Mouse (Mus musculus): ENCODE data around the gene Taf5l.
"Not testable (repeated sequence)": the region's sequence is repeated elsewhere in the genome, so short reads cannot be mapped to it uniquely, and the experiment has no call there.

Gene Taf5l

DNA sequence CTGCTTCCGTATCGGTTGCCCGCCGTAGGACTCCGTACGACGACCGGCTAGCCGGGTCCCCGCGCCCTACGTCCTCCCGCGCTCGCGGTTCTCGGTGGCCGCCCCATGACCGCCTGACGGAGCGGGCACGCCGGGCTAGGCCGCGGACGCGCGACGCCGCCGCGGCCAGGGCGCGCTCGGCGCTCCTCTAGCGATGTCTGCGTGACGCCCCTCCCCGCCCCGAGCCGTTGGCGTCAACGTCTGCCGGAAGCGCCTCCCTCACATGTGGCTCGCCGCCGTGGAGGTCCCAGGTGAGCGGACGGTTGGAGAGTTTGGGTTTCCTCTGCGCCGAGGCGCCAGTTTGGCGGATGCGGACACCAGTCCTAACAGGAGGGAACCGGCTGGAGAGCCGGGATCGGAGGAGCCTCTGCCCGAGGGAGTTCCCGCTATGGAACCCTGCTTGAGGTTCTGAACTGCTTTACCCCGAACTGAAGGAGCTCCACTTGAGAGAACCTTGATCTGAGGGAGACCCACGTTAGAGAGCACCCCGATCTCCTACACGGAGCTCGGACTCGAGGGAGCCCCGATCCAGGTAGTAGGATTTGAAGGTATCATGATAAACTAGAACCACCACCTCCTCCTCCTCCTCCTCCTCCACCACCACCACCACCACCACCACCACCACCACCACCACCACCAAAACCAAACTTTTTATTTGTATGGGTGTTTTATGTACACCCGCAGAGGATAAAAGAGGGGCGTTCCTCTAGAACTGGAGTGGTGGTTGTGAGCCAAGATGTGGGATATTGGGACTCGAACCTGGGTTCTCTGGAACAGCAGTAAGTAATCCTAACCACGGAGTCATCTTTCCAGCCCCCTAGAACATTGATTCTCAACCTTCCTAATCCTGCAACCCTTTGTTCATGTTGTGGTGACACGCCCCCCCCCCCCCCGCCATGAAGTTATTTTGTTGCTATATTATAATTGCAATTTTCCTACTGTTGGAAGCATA, at the start of gene Taf5l, which contains the start of gene Urb2:
Gene Taf5l (minus strand): TSS at position 161 of the 991 bp plus-strand sequence.
Gene Urb2 (plus strand): TSS at position 272 of the 991 bp plus-strand sequence.
- peak; percentile 95 to 96 for DNase-seq (ENCODE audit: low spot score in 2 of 2)

DNA sequence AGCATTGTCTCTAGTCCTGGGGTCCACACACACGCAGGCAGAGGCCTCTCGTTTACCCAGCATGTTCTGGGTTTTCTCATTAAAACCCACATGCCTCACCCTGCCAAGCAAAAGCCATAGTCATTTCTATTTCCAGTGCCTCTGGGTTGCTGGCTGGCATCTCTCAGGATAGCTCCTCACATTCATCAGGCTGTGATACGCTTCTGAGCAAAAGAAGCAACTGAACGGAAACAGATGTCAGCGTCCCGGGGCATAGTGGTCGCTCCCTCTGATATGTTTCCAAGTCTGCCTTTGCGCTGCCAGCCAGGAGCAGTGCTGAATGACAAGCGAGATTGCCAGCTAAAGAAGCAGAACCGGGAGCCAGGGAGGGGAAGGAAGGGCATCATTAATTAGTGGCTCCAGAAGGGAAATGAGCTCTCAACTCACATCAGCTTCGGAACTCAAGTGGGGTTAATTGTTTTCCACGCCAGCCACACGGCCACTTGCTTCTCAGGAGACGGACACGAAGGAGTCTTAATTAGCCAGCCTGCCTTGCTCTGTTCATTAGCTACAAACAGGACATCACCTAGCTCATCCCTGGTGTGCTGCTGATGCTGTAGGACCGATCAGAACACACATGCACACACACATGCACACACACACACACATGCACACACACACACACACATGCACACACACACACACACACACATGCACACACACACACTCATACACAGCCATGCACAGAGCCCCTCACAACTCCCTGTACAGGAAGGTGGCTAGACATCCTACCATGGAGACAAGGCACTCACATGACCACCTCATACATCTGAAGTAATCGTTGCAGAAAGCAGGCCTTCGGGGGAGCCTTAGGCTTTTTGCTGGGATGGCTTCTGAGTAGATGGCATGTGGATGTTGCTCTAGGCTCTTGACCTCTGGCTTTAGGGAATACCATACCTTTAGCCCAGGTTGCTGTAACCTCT, 49.4 kb upstream of the Taf5l start:
- DNase-seq (ENCODE audit: low spot score in 2 of 2) = no peak

DNA sequence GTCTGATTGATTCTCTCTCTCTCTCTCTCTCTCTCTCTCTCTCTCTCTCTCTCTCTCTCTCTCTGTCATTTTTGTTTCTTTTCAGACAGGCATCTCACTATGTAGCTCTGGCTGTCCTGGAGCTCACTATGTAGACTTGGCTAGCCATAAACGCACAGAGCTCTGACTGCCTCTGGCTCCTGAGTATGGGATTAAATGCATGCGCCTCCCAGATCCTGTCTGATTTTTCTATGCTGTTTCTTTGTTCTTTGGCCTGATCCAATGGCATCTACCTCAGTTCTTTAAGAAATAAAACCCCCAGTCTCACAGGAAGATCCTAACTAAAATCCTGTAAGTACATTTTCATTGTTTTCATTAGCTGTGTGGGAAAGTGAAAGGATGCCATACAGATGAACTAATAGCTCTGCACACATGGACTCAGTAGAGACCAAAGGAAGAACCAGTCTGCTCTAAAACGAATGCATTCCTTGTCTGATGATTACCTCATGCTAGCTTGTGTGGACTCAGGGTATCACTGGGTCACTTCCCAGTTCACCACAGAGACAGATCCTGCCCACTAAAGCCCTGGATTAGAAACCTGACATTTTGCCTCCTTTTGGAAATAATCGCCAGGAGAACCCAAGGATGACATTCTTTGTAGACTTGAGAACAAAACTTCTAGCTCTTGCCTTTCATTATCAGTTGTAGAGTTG, 46.0 kb upstream of the Taf5l start:
- no peak for DNase-seq (ENCODE audit: low spot score in 2 of 2)

DNA sequence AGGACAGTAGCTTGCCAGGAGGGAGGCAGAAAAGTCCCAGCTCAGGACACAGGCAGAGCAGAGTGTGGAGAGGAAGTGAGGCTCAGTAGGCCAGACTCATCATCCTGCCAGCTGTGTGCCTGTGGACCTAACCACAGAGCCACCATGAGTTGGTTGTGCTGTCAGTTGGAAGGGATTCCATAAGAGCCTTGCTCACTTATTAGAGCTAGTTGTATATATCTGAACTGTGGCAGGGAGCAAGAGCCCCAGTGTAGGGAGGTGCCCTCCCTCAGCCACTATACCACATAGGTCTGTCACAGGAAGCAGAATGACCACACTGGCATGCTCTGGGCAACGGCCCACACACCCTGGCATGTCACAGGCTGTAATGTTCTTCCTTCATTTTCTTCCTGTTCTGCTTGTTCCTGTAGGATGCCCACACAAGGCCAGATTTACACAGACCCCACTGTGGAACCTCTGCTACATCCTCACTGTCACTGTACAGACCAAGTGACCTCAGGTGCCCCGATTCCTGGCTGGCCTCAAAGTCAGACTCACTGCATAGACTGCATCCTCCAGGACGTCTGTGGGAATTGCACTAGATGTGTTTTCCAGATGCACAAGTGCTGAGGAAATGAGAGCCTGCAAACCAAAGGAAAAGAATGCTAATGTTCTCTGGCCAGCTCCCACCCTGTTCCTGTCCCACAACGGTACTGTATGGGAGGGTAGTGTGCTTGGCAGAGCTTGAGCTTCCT, 45.3 kb upstream of the Taf5l start:
- DNase-seq (ENCODE audit: low spot score in 2 of 2) = no peak

DNA sequence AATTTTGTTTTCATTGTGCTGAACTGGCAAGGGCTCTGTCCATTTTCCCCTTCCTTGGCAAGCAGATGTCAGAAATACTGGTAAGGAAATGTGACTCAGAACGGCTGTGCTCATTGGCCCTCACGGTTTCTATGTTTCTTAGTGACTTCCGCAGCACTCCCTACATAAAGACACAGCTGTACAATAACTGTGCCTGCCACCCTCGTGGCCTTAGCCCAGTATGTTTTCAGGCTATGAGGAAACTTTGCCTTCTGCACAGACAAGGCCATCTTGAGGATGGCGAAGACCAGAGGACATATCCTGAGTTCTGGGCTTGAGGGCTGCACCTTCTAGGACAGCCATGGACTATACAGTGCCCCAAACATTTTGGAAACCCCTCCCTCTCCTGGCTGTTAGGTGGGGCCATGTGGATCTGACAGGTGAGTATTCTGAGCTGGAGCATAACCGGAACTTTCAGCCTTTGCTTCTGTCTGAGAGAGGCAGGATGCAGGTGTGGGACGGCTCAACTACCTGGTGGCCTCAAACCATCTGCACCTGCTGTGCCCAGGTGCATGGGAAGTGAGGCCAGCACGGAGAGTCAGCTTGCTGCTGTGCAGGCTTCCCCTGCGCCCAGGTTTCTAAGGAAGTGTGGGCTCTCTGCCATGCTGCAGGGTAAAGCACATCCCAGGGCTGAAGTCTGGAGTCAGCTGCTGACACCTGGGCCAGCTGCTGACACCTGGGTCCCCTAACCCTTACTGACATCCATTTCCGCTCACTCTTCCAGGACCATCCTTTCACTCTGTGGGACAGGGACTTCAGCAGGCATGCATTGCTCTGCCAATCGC, 35.8 kb upstream of the Taf5l start:
- DNase-seq (ENCODE audit: low spot score in 2 of 2) = no peak

DNA sequence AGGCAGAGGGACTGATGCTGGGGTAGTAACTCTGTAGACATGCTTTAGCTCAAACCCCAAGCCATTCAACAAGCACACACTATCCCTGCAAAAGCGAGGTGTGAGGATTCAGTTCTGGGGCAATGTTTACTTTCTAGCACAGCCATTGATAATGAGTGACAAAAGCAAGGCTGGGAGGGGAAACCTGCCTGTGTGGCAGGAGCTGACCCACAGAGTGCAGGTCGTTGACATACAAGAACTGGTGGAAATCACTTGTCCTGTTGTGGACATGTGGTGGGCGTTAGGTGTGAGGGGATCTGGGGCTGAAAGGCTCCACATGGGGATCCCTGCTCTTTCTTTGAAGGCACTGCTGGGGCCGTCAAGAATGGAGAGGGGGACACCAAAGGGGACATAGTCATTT, 31.4 kb upstream of the Taf5l start:
- no peak for DNase-seq (ENCODE audit: low spot score in 2 of 2)

DNA sequence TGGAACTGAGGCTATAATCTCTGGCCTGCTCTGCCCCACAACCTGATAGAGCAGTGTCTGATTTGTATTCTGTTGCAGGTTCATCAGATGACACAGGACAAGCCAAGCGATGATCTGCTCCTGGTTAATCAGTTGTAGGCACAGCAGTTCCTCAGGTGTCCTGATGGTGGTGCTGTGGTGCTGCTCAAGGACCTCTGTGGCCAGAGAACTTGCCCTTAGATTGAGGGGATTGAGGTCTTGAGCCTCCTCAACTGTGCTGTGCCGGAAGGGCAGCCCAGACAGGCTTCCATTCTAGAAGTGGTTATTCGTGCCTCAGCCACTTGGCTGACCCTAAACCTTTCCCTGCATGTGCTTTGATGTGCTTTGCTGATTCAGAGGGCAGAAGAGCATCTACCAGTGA, 30.9 kb upstream of the Taf5l start:
- peak; percentile 56 to 78 for DNase-seq (ENCODE audit: low spot score in 2 of 2)

DNA sequence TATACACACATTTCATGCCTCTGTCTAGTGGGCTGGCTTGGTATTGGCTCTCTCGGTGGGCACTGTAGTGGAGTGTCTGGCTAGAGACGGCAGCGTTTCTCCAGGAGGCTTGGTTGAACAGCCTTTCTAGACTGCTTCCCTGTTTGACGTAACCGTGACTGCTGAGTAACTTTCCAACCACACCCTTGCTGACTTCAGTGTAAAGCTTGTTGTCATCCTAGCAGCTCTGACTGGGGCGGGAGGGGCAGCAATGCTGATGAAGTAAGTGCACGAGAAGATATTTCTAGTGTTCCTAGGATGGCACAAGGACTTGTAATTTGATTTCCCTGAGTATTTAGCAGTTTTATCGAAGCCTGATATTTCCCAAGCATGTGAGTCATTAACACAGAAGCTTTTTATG, 24.7 kb upstream of the Taf5l start:
- no peak for DNase-seq (ENCODE audit: low spot score in 2 of 2)

DNA sequence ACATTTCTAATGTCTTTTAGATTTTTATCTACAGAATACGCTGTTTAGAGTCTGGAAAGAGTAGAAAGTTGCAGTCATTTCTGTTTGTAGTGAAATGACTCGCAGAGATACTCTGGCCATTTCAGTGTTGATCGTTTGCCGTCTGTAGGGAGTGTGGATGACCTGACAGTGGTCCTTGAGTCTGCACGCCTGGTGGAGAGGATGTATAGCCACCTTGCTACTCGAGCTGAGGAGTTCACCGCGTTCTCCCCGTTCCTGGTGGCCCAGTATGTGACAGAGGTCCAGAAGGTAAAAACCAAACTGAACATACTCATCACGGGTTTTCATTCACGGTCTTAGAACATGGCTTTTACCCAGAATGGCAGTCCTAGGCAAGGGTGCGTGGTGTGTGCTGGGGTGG, 23.7 kb upstream of the Taf5l start:
- DNase-seq (ENCODE audit: low spot score in 2 of 2) = no peak

DNA sequence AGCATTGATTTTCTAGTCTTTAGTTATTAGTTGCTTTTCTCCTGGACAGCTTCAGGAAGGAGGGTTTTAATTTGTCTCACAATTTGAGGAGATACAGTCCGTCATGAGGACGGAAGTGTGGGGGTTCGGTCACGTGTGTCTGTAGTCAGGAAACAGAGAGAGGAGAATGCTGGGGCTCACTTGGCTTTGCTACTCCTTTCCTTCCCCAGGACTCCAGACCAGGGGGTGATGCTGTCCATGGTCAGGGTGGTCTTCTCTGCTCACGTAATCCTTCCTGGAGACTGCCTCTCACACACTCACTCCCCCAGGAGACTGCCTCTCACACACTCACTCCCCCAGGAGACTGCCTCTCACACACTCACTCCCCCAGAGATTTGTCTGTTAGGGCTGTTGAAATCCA, 23.2 kb upstream of the Taf5l start:
- no peak for DNase-seq (ENCODE audit: low spot score in 2 of 2)

DNA sequence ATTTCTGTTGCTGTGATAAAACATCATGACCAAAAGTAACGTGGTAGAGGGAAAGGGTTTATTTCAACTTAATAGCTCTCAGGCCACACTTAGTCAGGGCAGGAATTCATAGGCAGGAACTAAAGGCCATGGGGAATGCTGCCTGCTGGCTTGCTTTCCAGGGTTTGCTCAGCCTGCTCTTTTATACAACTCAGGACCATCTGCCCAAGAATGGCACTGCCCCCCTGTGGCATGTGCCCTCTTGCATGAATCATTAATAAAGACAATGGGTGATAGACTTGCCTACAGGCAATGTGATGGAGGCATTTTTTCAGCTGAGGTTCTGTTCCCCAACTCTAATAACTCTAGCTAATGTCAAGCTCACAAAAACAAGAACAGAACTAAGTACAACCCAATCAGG, 21.0 kb upstream of the Taf5l start:
- DNase-seq (ENCODE audit: low spot score in 2 of 2) = no peak

DNA sequence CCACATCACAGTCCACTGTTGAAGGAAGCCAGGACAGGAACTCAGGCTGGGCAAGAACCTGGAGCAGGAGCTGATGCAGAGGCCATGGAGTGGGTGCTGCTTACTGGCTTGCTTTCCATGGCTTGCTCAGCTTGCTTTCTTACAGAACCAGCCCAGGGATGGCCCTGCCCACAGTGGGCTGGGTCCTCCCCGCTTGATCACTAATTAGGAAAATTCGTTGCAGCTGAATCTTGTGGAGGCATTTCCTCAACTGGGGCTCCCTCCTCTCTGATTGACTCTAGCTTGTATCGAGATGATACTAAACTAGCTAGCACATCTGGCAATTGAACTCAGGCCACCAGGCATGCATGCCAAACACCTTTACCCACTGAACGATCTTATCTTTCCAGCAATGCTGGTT, 18.2 kb upstream of the Taf5l start:
- DNase-seq (ENCODE audit: low spot score in 2 of 2) = no peak

DNA sequence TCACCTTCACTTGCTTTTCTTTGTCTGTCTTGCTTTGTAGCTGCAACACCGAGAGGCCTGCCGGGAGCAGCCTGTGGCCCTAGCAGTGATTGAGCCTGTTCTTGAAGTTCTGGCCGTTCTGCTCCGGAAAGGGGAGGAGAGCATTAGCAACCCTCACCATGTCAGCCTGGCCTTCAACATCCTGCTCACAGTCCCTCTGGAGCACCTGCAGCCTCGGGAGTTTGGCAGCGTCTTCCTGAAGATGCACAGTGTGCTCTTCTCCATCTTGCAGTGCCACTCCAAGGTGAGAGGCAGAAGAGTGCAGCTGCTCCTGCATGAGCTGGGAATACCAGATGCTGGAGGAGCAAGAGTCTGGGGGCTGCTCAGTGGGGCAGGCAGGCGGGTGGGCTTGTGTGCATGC, 16.9 kb upstream of the Taf5l start:
- DNase-seq (ENCODE audit: low spot score in 2 of 2) = no peak

DNA sequence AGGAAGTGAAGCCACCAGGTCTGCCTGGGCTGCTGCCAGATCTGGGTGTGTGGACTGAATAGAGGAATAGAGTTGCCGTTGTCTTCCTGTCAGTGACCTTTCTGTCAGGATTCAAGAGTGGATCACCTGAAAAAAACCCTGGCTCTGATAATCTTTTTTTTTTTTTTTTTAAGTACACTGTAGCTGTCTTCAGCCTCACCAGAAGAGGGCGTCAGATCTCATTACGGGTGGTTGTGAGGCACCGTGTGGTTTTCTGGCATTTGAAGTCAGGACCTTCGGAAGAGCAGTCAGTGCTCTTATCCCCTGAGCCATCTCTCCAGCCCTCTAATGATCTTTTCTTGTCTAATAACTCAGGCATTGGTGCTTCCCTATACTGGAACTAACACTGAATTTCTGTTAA, 12.2 kb upstream of the Taf5l start:
- no peak for DNase-seq (ENCODE audit: low spot score in 2 of 2)

DNA sequence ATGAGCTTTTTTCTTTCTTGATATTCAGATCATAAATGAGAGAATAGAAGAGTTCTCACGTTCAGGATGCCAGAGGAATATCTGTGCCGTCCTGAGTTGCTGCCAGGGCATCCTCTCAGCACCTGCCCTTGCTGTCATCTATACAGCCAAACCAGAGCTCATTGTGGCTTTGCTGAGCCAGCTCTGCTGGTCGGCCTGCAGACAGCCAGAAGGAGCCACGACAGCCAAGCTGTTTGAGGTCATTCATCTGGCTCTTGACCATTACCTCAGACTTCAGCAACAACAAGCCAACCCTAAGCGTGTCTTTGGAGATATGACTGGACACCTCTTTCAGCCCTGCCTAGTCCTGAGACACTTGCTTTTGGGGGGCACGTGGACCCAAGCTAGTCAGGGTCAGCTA, 6.6 kb upstream of the Taf5l start:
- no peak for DNase-seq (ENCODE audit: low spot score in 2 of 2)

DNA sequence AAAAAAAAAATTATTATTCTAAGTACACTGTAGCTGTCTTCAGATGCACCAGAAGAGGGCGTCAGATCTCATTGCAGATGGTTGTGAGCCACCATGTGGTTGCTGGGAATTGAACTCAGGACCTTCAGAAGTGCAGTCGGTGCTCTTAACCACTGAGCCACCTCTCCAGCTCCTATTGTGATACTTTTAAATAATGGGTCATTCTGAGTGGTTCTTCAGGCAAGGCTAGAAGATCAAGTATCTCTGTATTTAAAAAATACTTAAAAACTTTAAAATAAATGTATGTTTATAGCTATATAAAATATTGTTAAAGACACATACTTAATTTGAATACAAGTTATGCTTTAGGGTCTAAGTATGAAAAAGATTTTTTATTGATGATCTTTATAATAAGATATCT, 5.1 kb upstream of the Taf5l start:
- not testable (repeated sequence) for DNase-seq (ENCODE audit: low spot score in 2 of 2)

DNA sequence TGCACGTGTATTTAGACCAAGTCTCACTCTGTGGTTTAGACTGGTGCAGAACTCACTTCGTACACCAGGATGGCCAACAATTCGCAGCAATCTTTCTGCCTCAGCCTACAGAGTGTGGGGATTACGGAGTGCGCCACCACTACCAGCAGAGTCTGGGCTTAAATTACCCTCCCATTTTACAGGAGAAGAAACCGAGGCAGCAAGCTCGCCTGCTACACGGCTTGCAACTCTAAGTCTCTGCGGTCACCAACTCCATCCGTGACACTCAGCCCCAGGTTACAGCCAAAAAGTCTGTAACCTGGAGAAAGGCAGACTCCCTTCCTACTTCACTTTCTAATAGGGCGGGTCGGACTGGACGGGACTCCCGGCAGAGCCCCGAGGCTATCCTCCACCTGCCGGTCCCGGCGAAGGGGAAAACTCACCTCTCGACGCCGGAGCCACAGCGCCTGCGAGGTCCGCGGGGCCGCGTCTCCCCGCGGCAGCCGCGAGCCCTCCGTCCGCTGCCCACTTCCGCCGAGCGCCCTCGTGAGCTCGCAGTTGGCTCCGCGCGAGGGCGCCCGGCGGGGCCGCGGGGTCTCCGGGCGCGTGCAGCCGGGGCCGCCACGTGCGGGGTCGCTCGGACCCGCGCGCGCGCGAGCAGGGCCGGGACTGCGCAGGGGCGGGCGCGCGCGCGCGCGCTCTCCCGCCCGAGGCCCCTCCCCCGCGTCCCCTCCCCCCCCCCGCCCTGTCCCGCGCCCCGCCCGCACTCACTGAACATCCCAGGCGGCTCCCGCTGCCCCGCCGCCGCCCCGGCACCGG, 559 bp downstream of the Taf5l start:
- peak in 1 of 2 experiments; percentile 63 for DNase-seq (ENCODE audit: low spot score in 2 of 2)

DNA sequence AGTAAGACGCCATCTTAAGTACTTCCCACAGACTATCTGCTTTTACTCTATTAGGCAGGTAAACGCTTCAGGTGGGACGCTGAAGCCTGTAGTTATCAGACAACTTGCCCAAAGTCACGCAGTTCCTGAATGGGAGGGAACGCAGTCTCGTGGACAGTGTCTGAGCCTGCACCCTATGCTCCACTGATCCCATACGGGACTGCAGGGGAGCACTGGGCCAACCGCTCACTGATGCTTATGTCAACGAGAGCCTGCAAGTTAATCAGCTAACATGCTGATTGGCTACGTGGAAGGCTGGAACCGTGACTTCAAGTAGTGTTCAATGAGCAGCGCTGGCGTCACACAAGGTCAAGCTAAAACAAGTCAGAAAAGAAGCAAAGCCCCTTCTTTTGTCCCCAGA, 1.4 kb downstream of the Taf5l start:
- peak; percentile 46 to 51 for DNase-seq (ENCODE audit: low spot score in 2 of 2)

DNA sequence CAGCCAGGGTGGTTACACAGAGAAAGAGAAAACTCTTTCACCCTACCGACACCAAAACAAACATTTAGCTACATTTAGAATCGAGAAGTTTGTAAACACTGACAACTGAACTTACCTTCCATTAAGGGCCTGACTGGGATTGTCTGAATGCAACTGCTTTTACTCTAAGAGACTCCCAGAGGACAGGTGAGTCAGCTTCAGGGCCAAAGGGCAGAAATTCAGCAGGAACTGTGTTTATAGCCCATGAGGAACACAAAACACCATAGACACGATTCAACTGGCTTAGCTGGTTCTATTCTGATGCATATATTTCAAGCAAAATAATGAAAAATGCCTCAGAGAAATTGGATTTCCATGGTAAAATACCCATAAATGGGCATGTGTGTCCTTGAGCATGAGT, 6.4 kb downstream of the Taf5l start:
- DNase-seq (ENCODE audit: low spot score in 2 of 2) = no peak

Measured in spleen, postnatal 10 days (tissue).